Comparison of ENCODE assay signal across 25 mouse cellular contexts in genomic region chr12:93748300-93748847, GRCm38 (mm10).
"Had no signal": no experiment of that assay in that cellular context is flagged by ENCODE, and none has a peak within 500 bp of the region (broad histone marks: within the 10 kb centered on the region; RNA-seq: fewer than 3 reads in every experiment).

No protein-coding gene starts in this region.

- H3K9me3 ChIP-seq: heart, embryonic 13.5 days; heart, embryonic 15.5 days; hindbrain, embryonic 13.5 days; hindbrain, embryonic 15.5 days; kidney, embryonic 15.5 days; limb, embryonic 13.5 days; limb, embryonic 15.5 days had no signal

- H3K36me3 ChIP-seq: heart, embryonic 13.5 days; heart, embryonic 15.5 days; hindbrain, embryonic 13.5 days; hindbrain, embryonic 15.5 days; kidney, embryonic 15.5 days; limb, embryonic 13.5 days; limb, embryonic 15.5 days had no signal

- H3K9ac ChIP-seq: heart, embryonic 13.5 days; heart, embryonic 15.5 days; hindbrain, embryonic 13.5 days; hindbrain, embryonic 15.5 days; kidney, embryonic 15.5 days; limb, embryonic 13.5 days; limb, embryonic 15.5 days had no signal

- ATAC-seq: hindbrain, postnatal 0 days; intestine, embryonic 16.5 days had no signal

- H3K27me3 ChIP-seq: heart, embryonic 13.5 days; heart, embryonic 15.5 days; hindbrain, embryonic 13.5 days; hindbrain, embryonic 15.5 days; kidney, embryonic 15.5 days; limb, embryonic 13.5 days; limb, embryonic 15.5 days had no signal

- H3K4me3 ChIP-seq: heart, adult 2 months; heart, embryonic 13.5 days; heart, embryonic 15.5 days; hindbrain, embryonic 13.5 days; hindbrain, embryonic 15.5 days; kidney, embryonic 15.5 days; limb, embryonic 13.5 days; limb, embryonic 15.5 days had no signal

- H3K27ac ChIP-seq: heart, adult 2 months; heart, embryonic 13.5 days; heart, embryonic 15.5 days; hindbrain, embryonic 13.5 days; hindbrain, embryonic 15.5 days; hindbrain, postnatal 0 days; kidney, embryonic 15.5 days; kidney, postnatal 0 days; limb, embryonic 13.5 days; limb, embryonic 15.5 days had no signal

- H3K4me2 ChIP-seq: heart, embryonic 11.5 days; heart, embryonic 13.5 days; heart, embryonic 15.5 days; hindbrain, embryonic 13.5 days; hindbrain, embryonic 15.5 days; kidney, embryonic 15.5 days; limb, embryonic 13.5 days; limb, embryonic 15.5 days had no signal

- DNase-seq: gastrocnemius, postnatal 14 days; gastrocnemius, postnatal 36 days; heart, adult 11 months; heart, adult 2 months; heart, postnatal 14 days; heart, postnatal 36 days; kidney, adult 11 months; kidney, adult 2 months; kidney, adult 9 months; kidney, postnatal 14 days; kidney, postnatal 36 days; layer of hippocampus, adult 9-11 months; layer of hippocampus, postnatal 36 days; left cerebral cortex, postnatal 4 days had no signal

- H3K4me1 ChIP-seq: heart, embryonic 13.5 days; heart, embryonic 15.5 days; hindbrain, embryonic 13.5 days; hindbrain, embryonic 15.5 days; kidney, embryonic 15.5 days; limb, embryonic 13.5 days; limb, embryonic 15.5 days had no signal
